Mouse (Mus musculus): ENCODE measurements around the gene Ttc7b. TPM values are rescaled to one million over a fixed set of nuclear protein-coding genes. Genes with fewer than 3 reads are reported as not detected.
A peak's percentile ranks its signal among the peaks of the same experiment; 100 is the strongest.

Gene Ttc7b
- polyA plus RNA-seq, 1 experiment, result 149 TPM

- Histone ChIP-seq H3K4me3 (replicated peaks; ENCODE audit: insufficient read depth, low read depth, low read length) (no peak overlapping the region), H3K27ac (ENCODE audit: insufficient read depth, low read length) (no peak overlapping the region), H3K27me3 (ENCODE audit: control insufficient read depth, insufficient read depth, low read length) (no peaks in the 10 kb centered on the region), H3K4me1 (ENCODE audit: control insufficient read depth, insufficient read depth, low read length) (peaks cover 29% of the 10 kb centered on the region)
- no peak for DNase-seq
- no peak for TF ChIP-seq POLR2A (IDR thresholded peaks at IDR 0.05; ENCODE audit: borderline replicate concordance, insufficient read depth, low read length)
- TF ChIP-seq CTCF (IDR thresholded peaks at IDR 0.05; ENCODE audit: borderline replicate concordance, insufficient read depth, low read depth, low read length), result no peak
- 50% methylated on average over 8 of the region's 8 CpGs for WGBS
Observed at GRCm38 (mm10) chr12:100325212-100325611, 195.4 kb downstream of the Ttc7b start.

GRCm38 (mm10) chr12:100323641-100324040 is 197.0 kb downstream of the Ttc7b start:
- Histone ChIP-seq H3K27me3 (ENCODE audit: control insufficient read depth, insufficient read depth, low read length) (no peaks in the 10 kb centered on the region), H3K27ac (ENCODE audit: insufficient read depth, low read length) (no peak overlapping the region), H3K4me3 (replicated peaks; ENCODE audit: insufficient read depth, low read depth, low read length) (no peak overlapping the region), H3K4me1 (ENCODE audit: control insufficient read depth, insufficient read depth, low read length) (peaks cover 29% of the 10 kb centered on the region)
- 91% methylated on average over 2 of the region's 2 CpGs for WGBS
- no peak for TF ChIP-seq CTCF (IDR thresholded peaks at IDR 0.05; ENCODE audit: borderline replicate concordance, insufficient read depth, low read depth, low read length)
- TF ChIP-seq POLR2A (IDR thresholded peaks at IDR 0.05; ENCODE audit: borderline replicate concordance, insufficient read depth, low read length), result no peak
- DNase-seq, result no peak

DNA sequence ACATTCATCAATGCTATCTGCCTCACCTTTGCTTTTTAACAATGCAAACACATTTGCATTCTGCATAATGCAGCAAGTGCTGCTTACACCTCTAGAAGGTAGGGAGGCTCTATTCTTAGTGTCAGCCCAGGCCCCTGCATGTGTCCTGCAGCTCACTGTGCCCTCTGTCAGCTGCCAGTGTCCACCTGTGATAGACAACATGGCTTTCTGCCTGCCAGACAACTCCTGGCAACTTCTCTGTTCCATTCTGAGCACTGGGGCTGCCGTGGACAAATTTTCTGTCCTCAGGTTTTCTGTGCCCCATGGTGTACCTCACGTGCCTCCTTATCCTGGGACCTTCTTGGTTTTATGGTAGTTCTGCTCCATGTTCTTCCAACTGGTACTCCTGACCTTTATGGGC is 198.4 kb downstream of the Ttc7b start:
- no peaks in the 10 kb centered on the region for H3K27me3 ChIP-seq (ENCODE audit: control insufficient read depth, insufficient read depth, low read length)
- H3K4me3 ChIP-seq (replicated peaks; ENCODE audit: insufficient read depth, low read depth, low read length), result no peak overlapping the region
- 28% methylated on average over 2 of the region's 2 CpGs for WGBS
- H3K27ac ChIP-seq (ENCODE audit: insufficient read depth, low read length), result no peak overlapping the region
- TF ChIP-seq POLR2A (IDR thresholded peaks at IDR 0.05; ENCODE audit: borderline replicate concordance, insufficient read depth, low read length) (no peak), CTCF (IDR thresholded peaks at IDR 0.05; ENCODE audit: borderline replicate concordance, insufficient read depth, low read depth, low read length) (no peak)
- H3K4me1 ChIP-seq (ENCODE audit: control insufficient read depth, insufficient read depth, low read length), result peaks cover 31% of the 10 kb centered on the region
- no peak for DNase-seq

DNA sequence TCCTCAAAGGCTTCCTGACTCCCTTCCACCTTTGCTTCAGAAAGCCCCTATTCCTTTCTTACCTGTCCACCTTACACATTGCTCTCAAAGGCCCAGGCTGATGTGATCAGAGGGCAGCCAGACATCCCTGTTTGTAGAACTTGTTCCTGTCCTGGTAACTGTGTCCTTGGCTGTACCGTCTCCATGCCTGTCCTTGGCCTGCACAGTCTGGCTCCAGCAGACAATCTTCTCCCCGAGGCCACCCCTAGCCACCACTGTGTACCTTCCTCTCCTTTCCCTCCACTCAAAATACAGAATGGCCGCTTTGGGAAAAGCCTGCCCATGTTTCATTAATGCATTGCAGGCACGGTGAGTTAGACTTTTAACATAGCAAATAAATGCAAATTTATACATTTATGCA is 199.1 kb downstream of the Ttc7b start:
- H3K4me3 ChIP-seq (replicated peaks; ENCODE audit: insufficient read depth, low read depth, low read length), result no peak overlapping the region
- DNase-seq, result no peak
- H3K27ac ChIP-seq (ENCODE audit: insufficient read depth, low read length), result no peak overlapping the region
- TF ChIP-seq POLR2A (IDR thresholded peaks at IDR 0.05; ENCODE audit: borderline replicate concordance, insufficient read depth, low read length) (no peak), CTCF (IDR thresholded peaks at IDR 0.05; ENCODE audit: borderline replicate concordance, insufficient read depth, low read depth, low read length) (no peak)
- no peaks in the 10 kb centered on the region for H3K27me3 ChIP-seq (ENCODE audit: control insufficient read depth, insufficient read depth, low read length)
- 85% methylated on average over 4 of the region's 4 CpGs for WGBS
- H3K4me1 ChIP-seq (ENCODE audit: control insufficient read depth, insufficient read depth, low read length), result peaks cover 29% of the 10 kb centered on the region

GRCm38 (mm10) chr12:100319746-100320145 is 200.9 kb downstream of the Ttc7b start:
- H3K27me3 ChIP-seq (ENCODE audit: control insufficient read depth, insufficient read depth, low read length), result no peaks in the 10 kb centered on the region
- peaks cover 25% of the 10 kb centered on the region for H3K4me1 ChIP-seq (ENCODE audit: control insufficient read depth, insufficient read depth, low read length)
- H3K27ac ChIP-seq (ENCODE audit: insufficient read depth, low read length), result no peak overlapping the region
- DNase-seq, result no peak
- H3K4me3 ChIP-seq (replicated peaks; ENCODE audit: insufficient read depth, low read depth, low read length), result no peak overlapping the region
- 96% methylated on average over 4 of the region's 4 CpGs for WGBS
- TF ChIP-seq CTCF (IDR thresholded peaks at IDR 0.05; ENCODE audit: borderline replicate concordance, insufficient read depth, low read depth, low read length), result no peak
- TF ChIP-seq POLR2A (IDR thresholded peaks at IDR 0.05; ENCODE audit: borderline replicate concordance, insufficient read depth, low read length), result no peak

DNA sequence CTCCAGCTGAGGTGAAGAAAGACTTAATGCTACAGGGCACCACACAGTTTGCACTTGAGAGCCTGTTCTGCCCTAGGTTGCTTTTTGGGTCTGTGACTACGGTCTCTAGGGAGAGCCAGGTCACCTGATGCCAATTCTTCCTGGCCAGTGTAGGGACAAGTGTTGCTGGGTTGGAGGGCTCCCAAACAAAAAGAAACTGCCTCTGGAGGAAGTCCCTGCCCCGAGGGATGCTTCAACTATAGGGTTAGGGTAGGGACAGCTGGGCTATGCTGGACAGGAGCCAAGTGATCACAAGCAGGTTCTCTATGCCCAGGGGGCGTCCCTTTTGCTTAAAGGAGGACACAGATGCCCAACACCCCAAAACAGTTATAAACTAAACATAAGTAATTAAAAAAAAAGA is 202.7 kb downstream of the Ttc7b start:
- H3K4me1 ChIP-seq (ENCODE audit: control insufficient read depth, insufficient read depth, low read length), result peaks cover 31% of the 10 kb centered on the region
- 31% methylated on average over 3 of the region's 3 CpGs for WGBS
- TF ChIP-seq POLR2A (IDR thresholded peaks at IDR 0.05; ENCODE audit: borderline replicate concordance, insufficient read depth, low read length) (no peak), CTCF (IDR thresholded peaks at IDR 0.05; ENCODE audit: borderline replicate concordance, insufficient read depth, low read depth, low read length) (no peak)
- H3K27ac ChIP-seq (ENCODE audit: insufficient read depth, low read length), result no peak overlapping the region
- no peaks in the 10 kb centered on the region for H3K27me3 ChIP-seq (ENCODE audit: control insufficient read depth, insufficient read depth, low read length)
- DNase-seq, result no peak
- no peak overlapping the region for H3K4me3 ChIP-seq (replicated peaks; ENCODE audit: insufficient read depth, low read depth, low read length)

DNA sequence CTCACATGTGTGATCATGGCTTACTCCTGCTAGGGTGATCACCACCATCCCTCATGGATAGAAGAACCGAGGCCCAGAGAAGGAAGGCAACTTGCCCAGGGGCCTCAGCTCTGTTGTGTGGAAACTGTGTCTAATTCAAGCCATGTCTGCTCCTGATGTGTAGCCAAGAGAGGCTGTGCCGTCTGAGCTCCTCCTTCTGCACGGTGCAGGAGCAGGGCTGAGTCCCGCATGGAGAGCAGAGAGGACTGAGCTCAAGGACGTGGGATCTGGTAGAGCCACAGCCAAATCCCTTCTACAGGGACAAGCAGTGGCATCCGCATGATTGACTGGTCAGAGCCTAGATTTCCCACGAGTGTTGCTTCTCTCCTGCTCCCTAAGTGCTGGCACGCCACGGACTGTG is 204.5 kb downstream of the Ttc7b start:
- H3K4me1 ChIP-seq (ENCODE audit: control insufficient read depth, insufficient read depth, low read length), result peaks cover 39% of the 10 kb centered on the region
- TF ChIP-seq CTCF (IDR thresholded peaks at IDR 0.05; ENCODE audit: borderline replicate concordance, insufficient read depth, low read depth, low read length) (no peak), POLR2A (IDR thresholded peaks at IDR 0.05; ENCODE audit: borderline replicate concordance, insufficient read depth, low read length) (no peak)
- peak overlapping the region; percentile 24; the same call in 1 of the 2 replicates for H3K27ac ChIP-seq (ENCODE audit: insufficient read depth, low read length)
- no peaks in the 10 kb centered on the region for H3K27me3 ChIP-seq (ENCODE audit: control insufficient read depth, insufficient read depth, low read length)
- H3K4me3 ChIP-seq (replicated peaks; ENCODE audit: insufficient read depth, low read depth, low read length), result no peak overlapping the region
- WGBS, result 25% methylated on average over 9 of the region's 9 CpGs
- peak; percentile 51 to 62 for DNase-seq

DNA sequence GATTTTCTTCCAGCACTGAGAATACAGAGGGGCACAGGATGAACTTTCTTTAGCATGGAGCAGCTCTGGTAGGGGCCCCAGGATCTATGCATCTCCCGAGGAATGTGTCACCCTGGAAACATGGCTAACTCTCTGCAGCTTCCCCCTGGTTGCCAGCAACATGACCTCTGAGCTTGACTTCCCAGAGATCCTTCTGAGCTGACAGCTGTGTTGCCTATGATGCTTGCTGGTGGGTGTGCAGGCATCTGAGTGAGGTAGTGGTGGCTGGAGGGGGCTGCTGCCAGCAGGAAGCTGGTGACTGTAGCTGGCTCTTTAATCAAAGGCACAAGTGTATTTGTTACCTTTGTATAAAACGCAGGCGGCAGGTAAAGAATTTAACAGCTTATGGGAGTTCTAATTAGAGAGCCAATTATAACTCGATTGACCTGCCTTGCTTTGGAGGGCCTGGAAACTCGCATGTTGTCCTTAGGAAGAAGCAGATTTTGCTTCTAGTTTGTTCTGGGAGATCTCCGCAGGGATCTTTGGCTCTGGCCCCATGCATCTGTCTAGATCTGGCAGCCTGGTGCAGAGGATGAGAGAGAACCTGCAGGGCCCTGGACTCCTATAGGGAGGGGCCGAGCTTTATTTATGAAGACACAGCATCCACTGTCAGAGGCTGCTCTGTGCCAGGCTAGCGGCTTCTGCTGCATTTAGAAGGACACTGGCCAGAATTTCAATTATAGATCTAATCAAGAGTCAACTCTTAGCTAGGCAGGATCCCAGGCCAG is 205.3 kb downstream of the Ttc7b start:
- TF ChIP-seq CTCF (IDR thresholded peaks at IDR 0.05; ENCODE audit: borderline replicate concordance, insufficient read depth, low read depth, low read length), result no peak
- TF ChIP-seq POLR2A (IDR thresholded peaks at IDR 0.05; ENCODE audit: borderline replicate concordance, insufficient read depth, low read length), result no peak
- 15% methylated on average over 8 of the region's 8 CpGs for whole genome bisulfite sequencing
- peak; percentile 71 to 74 for DNase-seq
- Histone ChIP-seq H3K4me3 (replicated peaks; ENCODE audit: insufficient read depth, low read depth, low read length) (no peak overlapping the region), H3K4me1 (ENCODE audit: control insufficient read depth, insufficient read depth, low read length) (peaks cover 47% of the 10 kb centered on the region), H3K27me3 (ENCODE audit: control insufficient read depth, insufficient read depth, low read length) (no peaks in the 10 kb centered on the region), H3K27ac (ENCODE audit: insufficient read depth, low read length) (peak overlapping the region; percentile 24; the same call in 1 of the 2 replicates)

Measured in cerebellum, adult 2 months (tissue).